Mouse (Mus musculus): Measurements from ENCODE around the gene Arf5. TPM values are rescaled to one million over a fixed set of nuclear protein-coding genes. Genes with fewer than 3 reads are reported as not detected.

Gene Arf5
- total RNA-seq (2023; ENCODE audit: inconsistent age) = 103 to 131 TPM (median 118 TPM) in 4 replicates

DNA sequence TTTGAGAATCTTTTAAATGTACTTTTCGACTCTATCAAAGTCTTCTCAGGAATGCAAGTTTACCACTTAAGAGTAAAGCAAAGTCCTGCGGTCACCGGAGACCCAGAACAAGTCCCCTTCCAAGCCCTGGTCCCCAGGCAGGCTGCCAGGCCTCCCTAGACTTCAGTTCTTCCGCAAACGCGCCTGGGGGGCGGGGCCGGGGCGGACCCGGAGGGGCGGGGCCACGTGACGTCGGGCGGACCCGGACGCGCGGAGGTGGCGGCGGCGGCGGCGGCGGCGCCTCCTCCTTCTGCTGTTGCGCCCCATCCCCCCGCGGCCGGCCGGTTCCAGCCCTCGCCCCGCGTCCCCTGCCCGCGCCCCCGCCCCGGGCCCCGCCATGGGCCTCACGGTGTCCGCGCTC lies at the start of gene Arf5:
Gene Arf5 (plus strand): TSS at position 248 of the 400 bp plus-strand sequence.

DNA sequence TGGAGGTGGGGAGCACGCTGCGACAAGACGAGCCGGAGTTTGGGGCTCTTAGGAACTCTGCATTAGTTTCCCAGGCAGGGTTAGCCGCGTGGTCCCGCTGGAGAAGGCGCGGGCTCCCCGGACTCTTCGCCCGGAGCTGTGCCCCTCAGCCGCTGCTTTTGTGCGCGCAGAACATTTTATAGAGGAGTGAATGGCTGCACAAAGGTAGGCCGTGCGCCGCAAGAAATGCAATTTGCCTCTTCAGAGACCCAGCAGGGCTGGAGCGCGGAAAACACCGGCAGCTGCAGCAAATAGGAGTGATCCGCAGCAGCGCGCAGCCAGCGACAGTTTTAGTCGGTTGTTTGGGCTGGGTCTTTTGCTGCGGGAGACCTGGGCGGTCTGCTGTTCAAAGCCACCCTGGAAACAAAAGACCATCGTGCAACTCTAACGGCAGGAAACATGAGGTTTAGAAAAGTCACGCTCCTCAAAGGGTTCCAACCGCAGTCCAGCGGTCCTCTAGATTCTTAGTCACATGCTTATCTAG lies 25.6 kb upstream of the Arf5 start, which contains the start of gene Zfp800:
Gene Zfp800 (minus strand): TSS at position 325 of the 523 bp plus-strand sequence.

GRCm38 (mm10) chr6:28427096-28427839 lies 3.9 kb downstream of the Arf5 start, which contains the start of gene Fscn3:
Gene Fscn3 (plus strand): TSS chr6:28427789.

DNA sequence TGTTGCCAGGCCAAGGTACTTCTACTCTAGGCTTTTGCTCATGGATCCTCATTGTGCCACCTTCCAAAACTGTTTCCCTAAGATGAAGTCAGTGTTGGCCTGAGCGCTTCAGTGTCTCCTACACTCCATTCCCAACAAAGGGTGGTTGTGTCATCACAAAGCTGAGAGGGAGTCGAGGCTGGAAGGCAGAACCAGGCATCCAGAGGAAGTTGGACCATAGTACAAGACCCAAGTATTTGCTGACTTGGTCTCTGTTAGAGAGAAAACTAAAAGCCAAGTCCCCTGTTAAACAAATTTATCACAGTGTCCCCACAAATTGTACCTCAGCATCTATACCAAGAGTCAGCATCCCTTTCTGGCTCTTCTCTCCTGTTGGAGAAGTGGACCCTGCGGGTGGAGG lies 4.9 kb downstream of the Arf5 start, which contains the start of gene Gcc1:
Gene Gcc1 (minus strand): TSS at position 101 of the 400 bp plus-strand sequence.

DNA sequence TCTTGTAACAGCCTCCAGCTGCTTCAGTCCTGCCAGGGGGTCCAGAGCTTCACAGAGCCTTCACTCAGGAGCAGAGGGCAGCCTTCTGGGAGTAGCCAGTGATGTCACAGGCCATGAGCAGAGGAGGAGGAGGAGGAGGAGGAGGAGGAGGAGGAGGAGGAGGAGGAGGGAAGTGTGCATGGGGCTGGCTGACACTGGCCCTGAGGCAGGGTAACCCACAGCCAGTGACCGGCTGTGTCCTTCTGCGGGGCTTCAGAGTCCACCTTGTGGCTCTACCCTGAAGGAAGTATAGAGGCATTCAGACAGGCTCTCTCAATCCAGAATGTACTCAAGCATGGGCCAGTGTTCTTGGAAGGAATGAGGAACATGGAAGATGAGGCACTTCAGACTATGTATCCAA lies 25.9 kb downstream of the Arf5 start, which contains the start of gene Pax4:
Gene Pax4 (minus strand): TSS at position 101 of the 400 bp plus-strand sequence.

DNA sequence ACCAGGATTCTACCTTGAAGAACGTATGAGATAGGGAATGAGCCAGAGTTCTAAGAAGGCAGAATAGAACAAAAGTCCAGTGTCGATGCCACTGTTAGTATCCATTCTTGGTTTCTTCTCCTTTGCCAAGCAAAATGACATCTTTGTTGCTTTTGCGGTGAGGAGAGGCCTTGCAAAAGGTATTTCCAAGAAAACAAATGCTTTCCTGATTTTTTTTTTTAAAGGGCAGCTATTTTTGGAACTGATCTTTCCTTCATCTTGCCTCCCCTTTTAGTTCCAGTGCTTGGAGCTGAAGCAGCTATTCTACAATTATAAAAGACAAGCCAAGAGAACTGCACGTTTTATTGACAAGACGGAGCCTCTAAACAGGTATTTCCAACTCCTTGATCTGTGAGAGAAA lies 51.5 kb downstream of the Arf5 start, which contains the start of gene Snd1:
Gene Snd1 (plus strand): TSS at position 301 of the 400 bp plus-strand sequence.

Other genes starting within 250 kb of the Arf5 start
- gene Zfp800, start 25.6 kb upstream of the Arf5 start, total RNA-seq (2023; ENCODE audit: inconsistent age) = 58.2 to 69.2 TPM (median 59.3 TPM) in 4 replicates
- gene Fscn3, start 4.2 kb downstream of the Arf5 start, total RNA-seq (2023; ENCODE audit: inconsistent age) = 0.29 to 0.36 TPM (median 0.36 TPM) in 3 of 4 replicates, not detected in the other
- 18.4 to 23.4 TPM (median 20.7 TPM) in 4 replicates for gene Gcc1, start 4.8 kb downstream of the Arf5 start, total RNA-seq (2023; ENCODE audit: inconsistent age)
- gene Pax4, start 25.8 kb downstream of the Arf5 start, total RNA-seq (2023; ENCODE audit: inconsistent age) = not detected in 4 replicates
- gene Snd1, start 51.6 kb downstream of the Arf5 start, total RNA-seq (2023; ENCODE audit: inconsistent age) = 98.0 to 101 TPM (median 100 TPM) in 4 replicates

Data from B cell, adult (primary cell).